ENCODE assay signal across 16 mouse cellular contexts in genomic region chr16:35924341-35924740, GRCm38 (mm10).
"Had no signal": no experiment of that assay in that cellular context is flagged by ENCODE, and none has a peak within 500 bp of the region (broad histone marks: within the 10 kb centered on the region; RNA-seq: fewer than 3 reads in every experiment).

No protein-coding gene starts in this region.

- DNase-seq: retina, postnatal 1 day; right cerebral cortex, adult 18-20 months; right cerebral cortex, postnatal 14 days; right cerebral cortex, postnatal 25 days; right cerebral cortex, postnatal 4 days; spleen, adult 18-20 months; thymus, adult 18-20 months; thymus, adult 2 months; thymus, postnatal 14 days; thymus, postnatal 25 days; thymus, postnatal 36 days; thymus, postnatal 4 days had no signal

- H3K4me2 ChIP-seq: neural tube, embryonic 13.5 days; neural tube, embryonic 15.5 days; stomach, embryonic 15.5 days had no signal

- H3K36me3 ChIP-seq: neural tube, embryonic 13.5 days; neural tube, embryonic 15.5 days had no signal

- H3K9me3 ChIP-seq: neural tube, embryonic 13.5 days; neural tube, embryonic 15.5 days; stomach, embryonic 15.5 days had no signal

- H3K27me3 ChIP-seq: neural tube, embryonic 13.5 days; neural tube, embryonic 15.5 days; stomach, embryonic 15.5 days had no signal

- H3K4me1 ChIP-seq: neural tube, embryonic 13.5 days; neural tube, embryonic 15.5 days; stomach, embryonic 15.5 days had no signal

- H3K9ac ChIP-seq: neural tube, embryonic 13.5 days; neural tube, embryonic 15.5 days; stomach, embryonic 15.5 days had no signal

- H3K4me3 ChIP-seq: neural tube, embryonic 13.5 days; neural tube, embryonic 15.5 days; stomach, embryonic 15.5 days had no signal

- H3K27ac ChIP-seq: neural tube, embryonic 13.5 days; neural tube, embryonic 15.5 days; stomach, embryonic 15.5 days; stomach, postnatal 0 days had no signal
